Mouse (Mus musculus): ENCODE data around the gene Efcab5.
"Not testable (repeated sequence)": the region's sequence is repeated elsewhere in the genome, so short reads cannot be mapped to it uniquely, and the experiment has no call there.

Gene Efcab5

GRCm38 (mm10) chr11:77094136-77094535 is 94.6 kb downstream of the Efcab5 start:
- DNase-seq: peak in 1 of 2 experiments; percentile 53

DNA sequence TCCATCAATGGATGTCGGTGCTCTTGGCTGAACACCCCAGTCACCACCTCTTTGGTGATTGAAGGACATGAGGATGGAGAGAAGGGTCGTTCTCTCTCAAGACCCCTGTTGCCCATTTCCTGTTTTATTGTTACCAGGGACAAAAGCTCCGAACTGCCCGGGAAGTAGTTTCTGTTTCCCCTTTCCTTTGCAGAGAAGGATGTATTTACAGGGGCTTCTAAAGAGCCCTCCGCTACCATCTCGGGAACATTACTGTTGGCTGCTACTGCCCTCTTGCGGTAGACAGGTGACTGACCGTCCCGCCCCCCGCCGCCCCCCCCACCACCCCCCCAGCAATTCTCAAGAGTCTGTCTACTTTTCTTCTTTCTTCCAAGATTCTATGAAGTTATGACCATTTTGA is 95.6 kb downstream of the Efcab5 start:
- peak in 1 of 2 experiments; percentile 65 for DNase-seq

- no peak for DNase-seq
Observed at GRCm38 (mm10) chr11:77089162-77089561, 99.6 kb downstream of the Efcab5 start.

GRCm38 (mm10) chr11:77087004-77087403 is 101.8 kb downstream of the Efcab5 start:
- DNase-seq: no peak

DNA sequence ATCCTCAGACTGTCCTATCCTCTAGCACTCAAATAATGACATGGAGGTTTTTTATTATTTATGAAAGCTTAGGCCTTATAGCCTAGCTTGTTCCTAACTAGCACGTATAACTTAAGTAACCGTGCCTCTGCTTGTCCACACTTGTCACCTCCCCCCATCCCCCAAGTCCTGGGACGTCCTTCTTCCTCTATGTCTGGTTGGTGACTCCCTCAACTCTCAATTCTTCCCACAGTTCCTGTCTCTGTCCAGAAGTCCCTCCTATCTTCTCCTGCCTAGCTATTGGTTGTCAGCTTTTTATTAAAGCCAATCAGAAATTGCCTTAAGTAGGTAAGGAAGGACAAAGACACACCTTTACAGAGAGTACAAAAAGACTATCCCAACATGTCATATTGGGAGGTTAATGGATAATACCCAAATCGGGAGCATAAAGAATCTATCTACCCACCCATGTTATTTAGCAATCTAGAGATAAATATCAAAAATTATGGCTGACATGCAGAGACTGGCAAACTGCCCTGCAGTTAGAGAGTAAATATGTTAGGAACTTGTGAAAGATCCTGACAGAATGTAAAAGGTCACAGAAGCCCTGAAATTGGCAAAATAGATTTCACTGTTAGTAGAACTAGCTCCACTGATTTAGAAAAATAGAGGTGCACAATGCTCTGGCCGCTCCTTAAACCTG is 104.6 kb downstream of the Efcab5 start:
- DNase-seq: no peak

DNA sequence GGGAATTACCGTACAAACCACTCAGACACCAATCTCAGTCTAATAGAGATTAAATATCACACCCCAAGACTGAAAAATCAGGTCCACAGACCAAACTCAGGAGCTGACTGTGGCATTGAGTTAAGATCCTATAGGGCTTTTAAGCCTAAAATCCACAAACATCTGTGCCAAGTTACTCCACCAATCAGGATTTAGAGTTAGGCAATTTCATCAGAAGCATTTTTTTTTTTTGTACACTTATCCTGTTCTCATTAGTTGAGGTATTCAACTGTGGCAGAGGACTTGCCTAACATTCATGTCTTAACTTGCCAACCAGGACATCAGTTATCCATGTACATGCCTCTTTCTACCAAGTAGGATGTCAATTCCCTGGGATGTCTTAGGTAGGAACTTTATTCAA is 109.4 kb downstream of the Efcab5 start:
- DNase-seq: no peak

DNA sequence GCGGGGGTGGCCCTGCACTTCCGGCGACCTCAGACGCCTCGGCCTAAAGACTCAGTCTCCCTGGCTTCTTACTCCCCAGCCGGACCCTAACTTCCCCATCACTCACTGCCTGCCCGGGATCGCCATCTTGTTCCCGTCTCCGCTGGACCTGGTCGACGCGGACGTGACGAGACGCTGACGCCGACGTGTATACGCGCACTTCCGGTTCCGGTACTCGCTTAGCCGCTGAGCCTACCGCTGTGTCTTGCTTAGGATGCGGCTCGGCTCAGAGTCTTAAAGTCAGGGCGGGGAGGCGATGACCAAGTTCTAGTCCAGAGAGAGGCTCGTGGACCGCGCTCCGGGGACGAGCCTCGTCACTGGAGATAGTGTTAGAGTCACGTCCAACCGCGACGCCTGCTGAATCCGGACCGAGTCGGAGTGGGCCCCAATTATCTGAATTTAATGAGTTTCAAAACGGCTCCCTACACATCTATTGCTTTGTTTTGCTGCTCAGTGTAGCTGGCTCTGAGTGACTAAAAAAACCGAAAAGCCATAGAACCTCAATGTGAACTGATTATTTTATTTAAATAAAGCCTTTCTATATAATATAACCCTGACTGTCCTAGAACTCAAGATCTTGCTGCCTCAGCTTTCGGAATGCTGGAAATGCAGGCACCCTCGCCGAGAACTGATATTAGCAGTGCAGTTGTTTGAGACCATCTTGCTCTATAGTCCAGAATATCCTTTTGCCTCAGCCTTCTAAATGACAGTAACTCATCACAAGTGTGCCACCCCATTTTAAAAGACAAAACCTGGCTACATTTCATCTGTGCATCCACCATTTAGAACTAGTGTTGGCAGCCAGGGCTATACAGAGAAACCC is 110.3 kb downstream of the Efcab5 start, which contains the start of gene Nsrp1:
Gene Nsrp1 (minus strand): TSS at position 163 of the 862 bp plus-strand sequence.
- DNase-seq: peak; percentile 93 to 94

- no peak for DNase-seq
Observed at GRCm38 (mm10) chr11:77077792-77078191, 111.0 kb downstream of the Efcab5 start.

- DNase-seq: not testable (repeated sequence)
Observed at GRCm38 (mm10) chr11:77077331-77077730, 111.4 kb downstream of the Efcab5 start.

GRCm38 (mm10) chr11:77070721-77071120 is 118.0 kb downstream of the Efcab5 start:
- peak in 1 of 2 experiments; percentile 51 for DNase-seq

GRCm38 (mm10) chr11:77068825-77069224 is 119.9 kb downstream of the Efcab5 start:
- DNase-seq: no peak

- no peak for DNase-seq
Observed at GRCm38 (mm10) chr11:77063406-77063805, 125.4 kb downstream of the Efcab5 start.

- no peak for DNase-seq
Observed at GRCm38 (mm10) chr11:77061951-77062350, 126.8 kb downstream of the Efcab5 start.

GRCm38 (mm10) chr11:77042816-77043215 is 146.0 kb downstream of the Efcab5 start:
- DNase-seq: no peak

DNA sequence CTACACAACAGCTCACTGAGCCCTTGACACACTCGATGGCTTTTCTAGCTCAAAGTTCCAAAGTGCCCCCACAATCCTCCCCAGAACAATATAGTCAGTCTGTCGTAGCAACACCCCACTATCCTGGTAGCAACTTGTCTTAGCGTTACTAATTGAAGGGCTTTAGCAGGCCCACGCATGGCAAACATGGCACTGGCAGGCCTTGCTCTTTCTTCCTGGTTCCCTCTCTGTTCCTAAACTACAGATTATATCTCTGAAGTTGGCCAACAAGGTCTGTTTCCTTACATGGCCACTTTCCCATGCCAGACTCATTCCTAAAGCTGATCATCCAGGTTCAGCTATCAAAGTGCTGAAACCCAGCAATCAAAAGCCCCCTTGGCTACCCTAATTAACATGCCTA is 146.9 kb downstream of the Efcab5 start:
- no peak for DNase-seq

Data from lung, postnatal 4 days (tissue).